Mouse (Mus musculus): ENCODE measurements at regions not wholly inside any gene's neighbourhood (a gene's known extent, or its start where the extent isn't known, plus 50 kb on each side); places are given as distances from the start of the nearest gene placed in this dataset.

- H3K27me3 ChIP-seq (replicated peaks; ENCODE audit: control insufficient read depth, insufficient read depth, low read length), result no peaks in the 10 kb centered on the region
- no peak for ATAC-seq
- H3K27ac ChIP-seq (ENCODE audit: low read length), result no peak overlapping the region
- 82% methylated on average over 2 of the region's 2 CpGs for WGBS
- H3K4me3 ChIP-seq (replicated peaks; ENCODE audit: low read length), result no peak overlapping the region
- H3K9me3 ChIP-seq (ENCODE audit: control insufficient read depth, low read length), result no peaks in the 10 kb centered on the region
- no peak overlapping the region for H3K4me2 ChIP-seq (ENCODE audit: low read length)
- H3K4me1 ChIP-seq (replicated peaks; ENCODE audit: control insufficient read depth, insufficient read depth, low read length), result 0 out of 2 replicates have a peak, but pooled peaks cover 2% of the 10 kb centered on the region
- H3K36me3 ChIP-seq (ENCODE audit: control insufficient read depth, insufficient read depth), result no peaks in the 10 kb centered on the region
- H3K9ac ChIP-seq (replicated peaks; ENCODE audit: low read depth, low read length), result no peak overlapping the region
These were observed 109.2 kb upstream of the Pbx1 start for GRCm38 (mm10) chr1:168541231-168541630.

DNA sequence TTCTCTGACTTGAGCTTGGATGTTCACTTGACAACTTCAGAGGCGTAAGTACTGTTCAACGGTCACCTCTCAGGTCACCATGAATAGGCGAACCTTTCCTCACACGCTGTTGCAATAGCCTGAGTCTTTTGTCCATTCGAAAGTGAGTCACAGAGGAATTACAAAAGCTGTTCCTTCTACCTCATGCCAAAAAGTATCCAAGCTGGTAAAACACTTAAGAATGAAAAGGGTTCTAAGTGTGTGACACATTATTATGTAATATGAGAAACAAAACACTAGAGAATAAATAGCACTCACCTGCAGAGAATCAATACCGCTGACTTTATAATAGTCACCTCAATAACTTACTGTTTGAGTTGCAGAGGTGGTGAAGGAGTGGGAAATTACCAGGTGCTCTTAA lies 86.0 kb upstream of the Pbx1 start:
- no peaks in the 10 kb centered on the region for H3K27me3 ChIP-seq (replicated peaks; ENCODE audit: control insufficient read depth, insufficient read depth, low read length)
- no peaks in the 10 kb centered on the region for H3K9me3 ChIP-seq (ENCODE audit: control insufficient read depth, low read length)
- H3K27ac ChIP-seq (ENCODE audit: low read length), result no peak overlapping the region
- WGBS, result 60% methylated on average over 6 of the region's 6 CpGs
- no peak overlapping the region for H3K4me2 ChIP-seq (ENCODE audit: low read length)
- H3K4me3 ChIP-seq (replicated peaks; ENCODE audit: low read length), result no peak overlapping the region
- no peak overlapping the region for H3K9ac ChIP-seq (replicated peaks; ENCODE audit: low read depth, low read length)
- no peaks in the 10 kb centered on the region for H3K36me3 ChIP-seq (ENCODE audit: control insufficient read depth, insufficient read depth)
- no peak for ATAC-seq
- no peaks in the 10 kb centered on the region for H3K4me1 ChIP-seq (replicated peaks; ENCODE audit: control insufficient read depth, insufficient read depth, low read length)

DNA sequence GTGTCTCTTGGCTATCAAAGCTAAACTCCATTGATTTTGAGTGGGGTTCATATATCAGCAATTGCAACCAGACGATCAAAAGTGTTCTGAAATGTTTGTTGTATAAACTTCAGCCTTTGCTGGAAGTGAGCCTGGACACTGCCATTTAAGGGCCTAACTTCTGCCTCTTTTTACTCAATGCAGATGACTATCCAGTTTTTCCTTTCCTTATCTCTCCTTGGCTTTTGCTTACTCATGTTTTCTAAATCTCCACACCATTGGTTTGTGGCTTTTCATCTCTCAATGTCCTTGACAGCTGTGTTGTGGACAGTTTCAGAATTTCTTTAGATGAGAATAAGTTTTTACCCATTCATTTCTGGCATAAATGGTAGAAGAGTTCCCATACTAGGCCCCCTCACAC lies 74.3 kb upstream of the Pbx1 start:
- Histone ChIP-seq H3K4me2 (ENCODE audit: low read length) (no peak overlapping the region), H3K9ac (replicated peaks; ENCODE audit: low read depth, low read length) (no peak overlapping the region), H3K27ac (ENCODE audit: low read length) (no peak overlapping the region), H3K9me3 (ENCODE audit: control insufficient read depth, low read length) (no peaks in the 10 kb centered on the region), H3K27me3 (replicated peaks; ENCODE audit: control insufficient read depth, insufficient read depth, low read length) (no peaks in the 10 kb centered on the region), H3K4me1 (replicated peaks; ENCODE audit: control insufficient read depth, insufficient read depth, low read length) (peaks cover 4% of the 10 kb centered on the region; the same call in 1 of the 2 replicates), H3K36me3 (ENCODE audit: control insufficient read depth, insufficient read depth) (no peaks in the 10 kb centered on the region), H3K4me3 (replicated peaks; ENCODE audit: low read length) (no peak overlapping the region)
- ATAC-seq, result no peak
- 89% methylated on average over 1 of the region's 1 CpGs for WGBS

DNA sequence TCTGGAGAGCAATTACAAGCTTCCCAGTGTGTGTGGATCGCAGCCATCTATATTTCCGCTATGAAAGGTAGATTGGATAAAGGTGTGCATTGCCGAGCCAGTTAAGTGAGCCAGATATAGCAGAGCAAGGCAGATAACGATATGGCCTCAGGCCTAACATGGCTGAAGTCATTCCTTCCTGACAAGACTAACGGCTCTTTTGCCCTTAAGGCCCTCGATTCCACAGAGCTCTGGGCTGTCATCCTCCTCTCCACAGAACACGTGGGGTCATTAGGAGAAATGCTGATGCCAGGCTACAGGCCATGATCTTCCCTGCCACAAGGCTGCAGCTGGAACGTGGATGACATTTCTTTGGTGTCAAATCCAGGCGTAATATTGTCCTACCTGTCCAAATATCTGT lies 72.7 kb upstream of the Pbx1 start:
- ATAC-seq, result no peak

GRCm38 (mm10) chr1:168502266-168502665 lies 70.2 kb upstream of the Pbx1 start:
- H3K27ac ChIP-seq (ENCODE audit: low read length), result no peak overlapping the region
- no peak for ATAC-seq
- no peak overlapping the region for H3K4me2 ChIP-seq (ENCODE audit: low read length)
- no peak overlapping the region for H3K9ac ChIP-seq (replicated peaks; ENCODE audit: low read depth, low read length)
- H3K9me3 ChIP-seq (ENCODE audit: control insufficient read depth, low read length), result no peaks in the 10 kb centered on the region
- 17% methylated on average over 7 of the region's 7 CpGs for WGBS
- H3K36me3 ChIP-seq (ENCODE audit: control insufficient read depth, insufficient read depth), result no peaks in the 10 kb centered on the region
- H3K27me3 ChIP-seq (replicated peaks; ENCODE audit: control insufficient read depth, insufficient read depth, low read length), result no peaks in the 10 kb centered on the region
- H3K4me3 ChIP-seq (replicated peaks; ENCODE audit: low read length), result no peak overlapping the region
- peaks cover 4% of the 10 kb centered on the region; the same call in 1 of the 2 replicates for H3K4me1 ChIP-seq (replicated peaks; ENCODE audit: control insufficient read depth, insufficient read depth, low read length)

More for the DNA sequence above, 72.7 kb upstream of the Pbx1 start:
- no peaks in the 10 kb centered on the region for H3K27me3 ChIP-seq (replicated peaks; ENCODE audit: control insufficient read depth, insufficient read depth, low read length)
- no peaks in the 10 kb centered on the region for H3K9me3 ChIP-seq (ENCODE audit: control insufficient read depth, low read length)
- H3K36me3 ChIP-seq (ENCODE audit: control insufficient read depth, insufficient read depth), result no peaks in the 10 kb centered on the region
- no peak overlapping the region for H3K4me2 ChIP-seq (ENCODE audit: low read length)
- no peak overlapping the region for H3K4me3 ChIP-seq (replicated peaks; ENCODE audit: low read length)
- H3K27ac ChIP-seq (ENCODE audit: low read length), result no peak overlapping the region
- peaks cover 4% of the 10 kb centered on the region; the same call in 1 of the 2 replicates for H3K4me1 ChIP-seq (replicated peaks; ENCODE audit: control insufficient read depth, insufficient read depth, low read length)
- 74% methylated on average over 9 of the region's 9 CpGs for WGBS
- H3K9ac ChIP-seq (replicated peaks; ENCODE audit: low read depth, low read length), result no peak overlapping the region

DNA sequence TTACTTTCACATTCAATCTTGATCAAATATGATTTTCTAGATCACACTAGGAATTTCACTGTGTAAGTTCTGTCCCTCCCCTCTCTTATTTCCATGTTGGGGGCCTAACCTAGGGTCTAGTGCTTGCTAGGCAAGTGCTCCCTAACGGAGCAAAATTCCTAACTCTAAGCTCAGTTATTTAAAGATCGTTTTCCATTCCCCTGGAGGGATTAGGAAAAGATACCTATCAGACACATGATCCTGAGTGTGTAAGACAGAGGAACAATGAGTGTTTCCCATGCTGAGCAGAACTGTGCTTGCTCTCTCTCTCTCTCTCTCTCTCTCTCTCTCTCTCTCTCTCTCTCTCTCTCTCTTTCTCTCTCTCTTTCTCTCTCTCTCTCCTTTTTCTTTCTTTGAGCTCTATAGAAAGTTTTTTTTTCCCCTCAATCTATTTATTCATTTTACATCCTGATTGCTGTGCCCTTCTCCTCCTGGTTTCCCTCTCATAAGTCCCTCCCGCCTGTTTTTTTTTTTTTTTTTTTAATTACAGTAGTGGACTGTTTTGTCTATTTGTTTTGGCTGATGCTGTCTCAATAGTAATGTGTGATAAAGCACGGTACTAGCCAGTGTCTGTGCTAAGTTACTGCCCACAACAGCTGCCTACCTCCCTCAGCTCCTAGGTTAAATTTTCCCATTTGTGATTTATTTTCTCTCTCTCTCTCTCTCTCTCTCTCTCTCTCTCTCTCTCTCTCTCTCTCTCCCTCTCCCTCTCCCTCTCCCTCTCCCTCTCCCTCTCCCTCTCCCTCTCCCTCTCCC lies 69.5 kb upstream of the Pbx1 start:
- Histone ChIP-seq H3K9ac (replicated peaks; ENCODE audit: low read depth, low read length) (no peak overlapping the region), H3K4me2 (ENCODE audit: low read length) (no peak overlapping the region), H3K27me3 (replicated peaks; ENCODE audit: control insufficient read depth, insufficient read depth, low read length) (no peaks in the 10 kb centered on the region), H3K27ac (ENCODE audit: low read length) (no peak overlapping the region), H3K4me1 (replicated peaks; ENCODE audit: control insufficient read depth, insufficient read depth, low read length) (peaks cover 4% of the 10 kb centered on the region; the same call in 1 of the 2 replicates), H3K36me3 (ENCODE audit: control insufficient read depth, insufficient read depth) (no peaks in the 10 kb centered on the region), H3K4me3 (replicated peaks; ENCODE audit: low read length) (no peak overlapping the region), H3K9me3 (ENCODE audit: control insufficient read depth, low read length) (no peaks in the 10 kb centered on the region)
- no peak for ATAC-seq
- 19% methylated on average over 4 of the region's 4 CpGs for WGBS

DNA sequence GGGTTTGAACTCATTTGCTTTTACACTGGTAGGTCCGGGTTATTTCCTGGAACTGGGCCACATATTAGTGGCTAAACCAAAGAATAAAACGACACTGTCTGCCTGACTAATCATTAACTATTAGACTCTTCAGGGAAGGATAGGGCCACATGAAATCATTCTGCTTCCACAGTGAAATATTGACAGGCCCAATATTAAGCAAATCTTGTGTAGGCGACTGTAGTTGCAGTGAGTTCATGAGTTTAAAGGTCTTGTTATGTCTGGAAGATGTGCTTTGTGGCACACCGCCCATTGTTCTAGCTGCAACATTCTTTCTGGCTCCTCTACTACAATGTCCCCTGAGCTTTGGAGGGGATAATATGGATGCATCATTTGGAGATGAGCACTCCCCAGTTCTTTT lies 65.7 kb upstream of the Pbx1 start:
- Histone ChIP-seq H3K4me2 (ENCODE audit: low read length) (no peak overlapping the region), H3K27ac (ENCODE audit: low read length) (no peak overlapping the region), H3K9me3 (ENCODE audit: control insufficient read depth, low read length) (no peaks in the 10 kb centered on the region), H3K27me3 (replicated peaks; ENCODE audit: control insufficient read depth, insufficient read depth, low read length) (no peaks in the 10 kb centered on the region), H3K4me1 (replicated peaks; ENCODE audit: control insufficient read depth, insufficient read depth, low read length) (peaks cover 4% of the 10 kb centered on the region; the same call in 1 of the 2 replicates), H3K36me3 (ENCODE audit: control insufficient read depth, insufficient read depth) (no peaks in the 10 kb centered on the region), H3K9ac (replicated peaks; ENCODE audit: low read depth, low read length) (no peak overlapping the region), H3K4me3 (replicated peaks; ENCODE audit: low read length) (no peak overlapping the region)
- no peak for ATAC-seq
- 78% methylated on average over 4 of the region's 4 CpGs for WGBS

GRCm38 (mm10) chr1:168495687-168496527 lies 63.8 kb upstream of the Pbx1 start:
- 37% methylated on average over 13 of the region's 13 CpGs for WGBS
- Histone ChIP-seq H3K4me1 (replicated peaks; ENCODE audit: control insufficient read depth, insufficient read depth, low read length) (no peaks in the 10 kb centered on the region), H3K36me3 (ENCODE audit: control insufficient read depth, insufficient read depth) (no peaks in the 10 kb centered on the region), H3K9me3 (ENCODE audit: control insufficient read depth, low read length) (no peaks in the 10 kb centered on the region), H3K9ac (replicated peaks; ENCODE audit: low read depth, low read length) (no peak overlapping the region), H3K4me3 (replicated peaks; ENCODE audit: low read length) (no peak overlapping the region), H3K27me3 (replicated peaks; ENCODE audit: control insufficient read depth, insufficient read depth, low read length) (no peaks in the 10 kb centered on the region), H3K4me2 (ENCODE audit: low read length) (no peak overlapping the region), H3K27ac (ENCODE audit: low read length) (no peak overlapping the region; the same call in 1 of the 2 replicates)
- ATAC-seq, result 0 out of 2 replicates have a peak, but pooled peaks have one; percentile 40

DNA sequence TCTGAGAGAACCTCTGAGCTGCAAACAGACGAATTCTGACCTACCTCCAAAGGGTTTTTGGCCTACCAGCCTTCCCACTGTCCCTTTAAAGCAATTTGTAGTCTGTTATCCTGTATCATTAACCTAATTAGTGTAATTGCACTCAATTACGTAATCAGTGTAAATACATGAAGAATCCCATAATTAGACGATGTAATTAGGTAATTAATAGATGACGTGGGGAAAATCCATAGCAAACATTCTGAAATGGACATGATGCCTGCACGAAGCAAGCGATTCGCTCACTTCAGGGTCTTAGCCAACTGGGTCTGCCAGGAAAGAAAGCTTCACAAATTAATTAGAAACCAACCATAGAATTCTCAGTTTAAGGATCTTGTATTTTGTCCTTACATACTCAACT lies 55.4 kb upstream of the Pbx1 start:
- WGBS, result 22% methylated on average over 7 of the region's 7 CpGs
- no peaks in the 10 kb centered on the region for H3K36me3 ChIP-seq (ENCODE audit: control insufficient read depth, insufficient read depth)

More for the DNA sequence above, 55.4 kb upstream of the Pbx1 start:
- no peak for ATAC-seq
- Histone ChIP-seq H3K4me1 (replicated peaks; ENCODE audit: control insufficient read depth, insufficient read depth, low read length) (no peaks in the 10 kb centered on the region), H3K27ac (ENCODE audit: low read length) (no peak overlapping the region), H3K9ac (replicated peaks; ENCODE audit: low read depth, low read length) (no peak overlapping the region), H3K27me3 (replicated peaks; ENCODE audit: control insufficient read depth, insufficient read depth, low read length) (no peaks in the 10 kb centered on the region), H3K9me3 (ENCODE audit: control insufficient read depth, low read length) (no peaks in the 10 kb centered on the region), H3K4me2 (ENCODE audit: low read length) (no peak overlapping the region), H3K4me3 (replicated peaks; ENCODE audit: low read length) (no peak overlapping the region)

Measured in forebrain, embryonic 16.5 days (tissue).